Mouse (Mus musculus) embryonic facial prominence, embryonic 11.5 days (tissue): ENCODE data around the gene Fbxl18. TPM values are rescaled to one million over a fixed set of nuclear protein-coding genes. Genes with fewer than 3 reads are reported as not detected.
A peak's percentile ranks its signal among the peaks of the same experiment; 100 is the strongest.

Experiments
- ATAC-seq: fragments of 200-750 bp; cut with Nextera tagmentation; replicated peaks from 2 replicates; pipeline ENCODE4 v1.8.0; 2017; ENCODE audit warnings: low read depth; ENCODE audit not compliant: insufficient number of reproducible peaks, low FRiP score, low TSS enrichment
- DNase-seq: peaks from one replicate; pipeline ENCODE4 v3.0.0-alpha.2; 2015; ENCODE audit warnings: low spot score
- H3K27ac ChIP-seq: fragments of 300-500 bp; sonication (generic); replicated peaks from 2 replicates; pipeline ENCODE4 v1.5.1; 2014; ENCODE audit warnings: mild to moderate bottlenecking, low read depth, low read length, control low read depth
- H3K27me3 ChIP-seq: fragments of 300-500 bp; sonication (generic); 2 replicates; pipeline ENCODE4 v1.6.1; 2014; ENCODE audit warnings: mild to moderate bottlenecking, low read length, moderate library complexity, mixed read lengths; ENCODE audit not compliant: control insufficient read depth, insufficient read depth
- H3K36me3 ChIP-seq: fragments of 300-500 bp; sonication (generic); replicated peaks from 2 replicates; pipeline ENCODE4 v1.6.1; 2014; ENCODE audit warnings: low read depth, mild to moderate bottlenecking, low read length, moderate library complexity, mixed read lengths; ENCODE audit not compliant: control insufficient read depth, insufficient read depth
- H3K4me1 ChIP-seq: fragments of 300-500 bp; sonication (generic); 2 replicates; pipeline ENCODE4 v1.6.1; 2014; ENCODE audit warnings: low read length, mixed read lengths; ENCODE audit not compliant: control insufficient read depth, insufficient read depth
- H3K4me2 ChIP-seq: fragments of 300-500 bp; sonication (generic); 2 replicates; pipeline ENCODE4 v1.6.1; 2014; ENCODE audit warnings: low read depth, mild to moderate bottlenecking, control low read depth, low read length, moderate library complexity
- H3K4me3 ChIP-seq: fragments of 300-500 bp; sonication (generic); 2 replicates; pipeline ENCODE4 v1.5.1; 2014; ENCODE audit warnings: low read depth, low read length, control low read depth
- H3K9ac ChIP-seq: fragments of 300-500 bp; sonication (generic); replicated peaks from 2 replicates; pipeline ENCODE4 v1.6.1; 2014; ENCODE audit warnings: mild to moderate bottlenecking, control low read depth, low read length
- H3K9me3 ChIP-seq: fragments of 300-500 bp; sonication (generic); replicated peaks from 2 replicates; pipeline ENCODE4 v1.6.1; 2016; ENCODE audit warnings: mild to moderate bottlenecking, low read length, inconsistent platforms, mixed read lengths; ENCODE audit not compliant: control insufficient read depth
- WGBS: fragments of 180-500 bp; shearing (Covaris S2); extraction: QIAGEN DNeasy Blood & Tissue Kit; methylation state at CpG from one replicate; pipeline ENCODE4 v1.1.7; 2014; 5-methylcytosine and 5-hydroxymethylcytosine counted together
- polyA plus RNA-seq: library from polyadenylated mRNA; unstranded; fragments of >200 nt; fragmentation: Nextera tagmentation; extraction: Ambion mirVana; gene quantifications from 2 replicates; pipeline ENCODE4 v1.2.1, GENCODE M21; 2014

Gene Fbxl18
- polyA plus RNA-seq, 1 experiment from 2014 or later, result 7.6 TPM

DNA sequence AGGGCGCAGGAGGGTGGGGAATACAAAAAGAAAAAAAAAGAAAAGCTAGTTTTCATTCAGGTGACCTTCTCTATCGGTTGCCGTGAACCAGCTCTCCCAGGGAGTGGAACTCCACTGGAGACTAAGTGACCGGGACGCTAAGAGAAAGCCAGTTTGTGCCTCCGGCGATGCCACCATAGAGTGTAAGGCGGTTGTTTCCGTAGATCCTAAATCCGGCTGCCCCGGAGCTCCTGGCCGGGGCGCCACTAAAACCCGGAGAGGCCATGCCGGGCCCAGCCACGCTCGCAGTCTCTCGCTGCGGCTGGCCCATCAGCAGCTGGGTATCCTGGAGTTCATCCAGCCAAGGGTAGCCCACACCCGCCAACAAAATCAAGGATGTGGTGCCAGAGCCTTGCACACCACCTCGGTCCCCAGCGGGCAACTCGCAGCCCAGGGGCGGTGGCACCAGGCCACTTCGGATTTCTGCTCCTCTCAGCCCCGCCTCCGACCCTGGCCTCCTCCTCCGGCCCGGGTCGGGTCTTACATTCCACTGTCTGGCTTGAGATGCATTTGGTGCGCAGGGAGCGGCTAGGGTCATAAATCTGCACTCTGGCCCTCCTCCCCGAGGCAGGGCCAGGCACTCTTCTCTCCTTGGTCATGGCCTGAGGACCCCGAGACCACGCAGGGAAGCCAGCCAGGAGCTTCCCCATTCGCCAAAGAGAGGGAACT is 73.8 kb downstream of the Fbxl18 start:
- peak overlapping the region; percentile 86 for H3K4me2 ChIP-seq
- DNase-seq (peak; percentile 85), ATAC-seq (peak; percentile 9)
- H3K27ac ChIP-seq, result peak overlapping the region; percentile 100
- H3K27me3 ChIP-seq, result no peaks in the 10 kb centered on the region
- peaks cover 10% of the 10 kb centered on the region for H3K4me1 ChIP-seq
- 0% methylated on average over 36 of the region's 36 CpGs for WGBS
- H3K9ac ChIP-seq, result peak overlapping the region; percentile 97
- H3K36me3 ChIP-seq, result no peaks in the 10 kb centered on the region
- peak overlapping the region; percentile 98 for H3K4me3 ChIP-seq
- no peaks in the 10 kb centered on the region for H3K9me3 ChIP-seq

DNA sequence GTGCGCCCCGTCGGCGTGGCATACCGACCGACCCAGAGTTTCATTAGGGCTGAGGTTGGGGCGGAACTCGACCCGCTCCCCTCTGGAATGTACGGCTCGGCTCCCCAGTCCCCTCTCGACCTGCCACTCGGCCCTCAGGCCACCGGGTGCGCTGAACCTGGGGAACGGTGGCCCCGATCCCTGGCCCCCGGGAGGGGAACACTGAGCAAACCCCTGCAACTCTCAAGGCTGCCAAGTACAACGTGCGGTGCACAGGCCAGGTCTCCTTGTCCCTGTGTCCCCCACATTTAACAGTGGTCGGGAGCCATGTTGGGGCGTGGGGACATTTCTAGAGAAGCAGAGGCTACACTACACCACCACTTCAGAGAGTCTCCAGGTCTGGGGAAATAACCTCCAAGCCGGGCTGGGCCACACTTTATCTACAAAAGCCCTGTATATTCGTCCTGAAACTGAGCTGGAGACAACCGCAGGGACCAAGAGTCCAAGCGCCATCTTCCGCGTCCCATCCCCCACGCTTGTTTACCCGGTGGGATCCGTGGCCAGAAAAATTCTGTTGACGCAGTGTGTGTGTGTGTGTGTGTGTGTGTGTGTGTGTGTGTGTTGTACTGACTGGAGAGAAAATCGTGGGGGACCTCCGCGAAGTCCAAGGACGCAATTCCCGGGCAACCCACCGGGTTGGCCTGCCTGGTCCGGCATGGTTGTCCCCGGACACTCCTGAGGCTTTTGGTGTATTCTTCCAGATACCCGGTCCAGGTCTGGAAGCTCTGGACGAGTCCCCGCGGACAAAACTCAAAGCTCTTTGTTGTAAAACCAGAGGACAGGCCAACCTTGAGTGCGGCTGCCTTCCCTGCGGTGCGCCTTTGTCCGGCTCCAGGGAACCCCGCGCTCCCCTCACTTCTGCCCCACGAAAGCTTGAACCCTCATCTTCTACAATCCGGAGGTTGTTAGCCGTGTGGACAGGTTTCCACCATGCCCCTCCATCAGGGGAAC is 74.7 kb downstream of the Fbxl18 start:
- WGBS, result under 1% methylated on average over 53 of the region's 53 CpGs
- H3K4me1 ChIP-seq, result peaks cover 10% of the 10 kb centered on the region
- DNase-seq, result peak; percentile 75

DNA sequence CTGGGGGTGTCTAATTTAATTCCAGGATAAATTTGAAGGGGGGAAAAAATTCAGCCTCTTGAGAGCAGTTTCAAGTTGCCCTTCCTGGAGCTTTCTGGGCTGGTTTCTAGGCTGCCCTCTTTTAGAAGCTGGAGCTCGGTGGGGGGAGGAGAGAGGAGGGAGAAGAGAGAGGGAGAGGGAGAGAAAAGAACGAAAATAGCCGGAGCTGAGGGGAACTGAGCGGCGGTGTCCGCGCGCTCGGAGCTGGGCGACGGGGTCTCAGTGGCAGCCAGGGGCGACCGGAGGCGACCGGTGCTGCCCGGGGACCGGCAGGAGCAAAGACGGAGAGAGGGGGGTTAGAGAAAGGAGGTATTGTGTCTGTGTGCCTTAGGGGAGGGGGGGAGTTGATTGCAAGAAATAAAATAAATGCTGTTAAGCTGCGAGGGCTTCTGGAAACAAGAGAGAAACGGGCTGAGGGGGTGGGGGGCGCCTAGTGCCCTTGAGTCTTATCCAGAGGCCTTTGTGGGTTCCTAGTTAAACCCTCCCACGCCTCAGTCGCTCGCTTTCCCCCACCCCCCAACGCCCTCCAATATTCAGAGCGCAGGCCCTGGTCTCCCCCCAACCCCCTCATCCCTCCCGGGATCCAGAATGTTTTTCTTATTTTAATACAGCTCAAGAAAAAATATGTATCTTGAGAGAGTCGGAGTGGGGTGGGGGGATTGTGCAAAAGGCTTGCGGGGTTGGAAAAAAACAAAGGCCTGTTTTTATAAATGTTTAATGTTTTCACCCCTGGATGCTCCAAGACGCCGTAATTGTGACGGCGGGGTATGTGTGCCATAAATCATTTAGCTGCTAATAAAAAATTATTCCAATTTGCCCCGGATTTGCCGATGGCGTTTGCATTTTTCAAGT is 75.6 kb downstream of the Fbxl18 start:
- ATAC-seq (no peak), DNase-seq (peak; percentile 92)
- peak overlapping the region; percentile 100 for H3K27ac ChIP-seq
- peak overlapping the region; percentile 98 for H3K4me3 ChIP-seq
- H3K36me3 ChIP-seq, result no peaks in the 10 kb centered on the region
- WGBS, result under 1% methylated on average over 36 of the region's 36 CpGs
- no peaks in the 10 kb centered on the region for H3K9me3 ChIP-seq
- H3K27me3 ChIP-seq, result no peaks in the 10 kb centered on the region
- H3K4me1 ChIP-seq, result peaks cover 8% of the 10 kb centered on the region
- peak overlapping the region; percentile 86 for H3K4me2 ChIP-seq
- H3K9ac ChIP-seq, result peak overlapping the region; percentile 97

More for the DNA sequence above, 74.7 kb downstream of the Fbxl18 start:
- Histone ChIP-seq H3K9me3 (no peaks in the 10 kb centered on the region), H3K4me3 (peak overlapping the region; percentile 98), H3K9ac (peak overlapping the region; percentile 97), H3K27ac (peak overlapping the region; percentile 100), H3K27me3 (no peaks in the 10 kb centered on the region), H3K4me2 (peak overlapping the region; percentile 86), H3K36me3 (no peaks in the 10 kb centered on the region)
- ATAC-seq, result no peak

DNA sequence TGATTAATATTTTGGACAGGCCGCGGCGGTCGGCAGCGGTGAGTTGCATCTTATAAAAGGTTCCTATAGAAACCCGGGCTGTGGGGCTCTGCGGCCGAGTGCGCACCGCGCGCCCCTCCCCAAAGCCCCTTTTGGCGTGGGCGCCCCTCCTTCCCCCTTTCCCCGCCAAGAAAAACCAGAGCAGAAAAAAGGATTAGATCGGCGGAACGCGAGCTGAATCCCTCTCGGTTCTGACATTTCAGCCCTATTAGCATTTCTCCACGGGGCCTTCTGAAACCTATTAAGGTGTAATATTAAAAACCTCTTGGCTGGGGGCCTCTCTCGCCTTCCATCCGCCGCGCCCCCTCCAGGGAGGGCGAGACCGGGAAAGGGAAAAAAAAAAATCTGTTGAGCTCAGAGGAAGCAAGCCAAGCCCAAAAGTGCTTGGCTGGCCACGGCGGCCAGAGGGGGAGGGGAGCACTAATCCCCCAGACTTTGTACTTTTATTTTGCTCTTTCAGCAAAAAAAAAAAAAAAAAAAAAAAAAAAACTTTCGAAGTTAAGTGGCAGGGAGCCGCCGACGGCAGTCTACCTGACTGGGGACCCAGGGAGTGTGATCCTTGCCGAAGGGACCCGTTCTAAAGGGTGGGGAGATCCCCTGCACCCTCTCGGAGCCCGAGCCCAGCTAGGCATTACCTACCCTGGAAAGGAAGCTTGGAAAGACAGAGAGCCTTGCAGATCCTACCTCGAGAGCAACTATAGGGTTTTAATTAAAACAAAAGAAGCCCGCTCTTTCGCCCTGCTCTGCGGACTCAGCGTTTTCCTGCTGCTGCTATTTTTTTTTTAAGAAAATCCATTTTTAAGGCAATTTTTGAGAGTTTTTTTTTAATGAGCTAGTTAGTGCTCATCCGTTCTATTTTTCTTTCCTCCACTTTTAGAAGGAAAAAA is 76.5 kb downstream of the Fbxl18 start:
- Histone ChIP-seq H3K36me3 (no peaks in the 10 kb centered on the region), H3K4me3 (peak overlapping the region; percentile 98), H3K4me1 (peaks cover under 1% of the 10 kb centered on the region; the same call in 1 of the 2 replicates), H3K4me2 (peak overlapping the region; percentile 86), H3K27me3 (no peaks in the 10 kb centered on the region), H3K9ac (peak overlapping the region; percentile 97), H3K9me3 (no peaks in the 10 kb centered on the region), H3K27ac (peak overlapping the region; percentile 100)
- DNase-seq (peak; percentile 88), ATAC-seq (no peak)
- WGBS, result under 1% methylated on average over 43 of the region's 43 CpGs

DNA sequence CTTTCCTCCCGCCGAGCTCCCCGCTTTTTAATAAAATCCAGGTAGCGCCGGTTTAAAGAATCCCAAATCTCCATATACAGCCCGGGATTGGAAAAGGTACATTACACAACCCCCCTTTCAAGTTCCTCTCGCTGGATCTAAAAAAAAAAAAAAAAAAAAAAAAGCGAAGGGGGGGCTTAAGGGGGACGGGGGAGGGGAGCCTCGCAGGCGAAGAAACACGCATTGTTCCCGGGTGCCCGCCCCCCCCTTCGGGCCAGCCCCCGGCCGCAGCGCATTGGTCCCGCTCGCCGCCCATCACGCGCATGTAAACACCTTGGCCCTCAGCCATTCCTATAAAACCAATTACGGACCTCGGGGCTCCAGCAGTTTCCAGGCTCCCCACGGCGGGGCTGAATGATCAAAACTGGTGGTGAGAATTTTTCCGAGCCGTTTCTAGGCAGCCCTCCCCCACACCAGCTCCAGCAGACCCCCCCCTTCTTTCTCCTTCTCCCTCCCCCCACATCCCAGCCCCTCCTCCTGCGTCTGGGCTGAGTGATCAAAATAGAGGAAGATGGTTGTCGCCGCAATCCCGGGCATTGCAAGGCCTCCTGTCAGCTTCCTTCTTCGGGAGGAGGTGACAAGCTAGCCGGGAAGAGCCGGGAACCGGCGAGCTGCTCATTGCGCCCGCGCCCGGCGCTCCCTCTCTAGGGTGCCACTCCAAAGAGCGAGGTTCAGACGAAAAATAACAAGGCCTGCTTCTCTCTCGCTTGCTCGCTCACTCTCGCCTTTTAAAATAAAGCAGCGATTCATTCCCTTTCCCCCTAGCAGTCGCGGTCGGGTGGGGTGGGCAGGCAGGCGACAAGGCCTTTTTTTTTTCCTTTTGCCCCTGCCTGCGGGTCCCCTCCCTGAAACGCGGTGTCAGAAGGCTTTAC is 77.4 kb downstream of the Fbxl18 start, which contains the start of gene Tnrc18:
Gene Tnrc18 (minus strand): TSS at position 139 of the 911 bp plus-strand sequence.
- Histone ChIP-seq H3K27me3 (no peaks in the 10 kb centered on the region), H3K4me2 (peak within 1 kb of the TSS; percentile 93), H3K9me3 (no peaks in the 10 kb centered on the region), H3K36me3 (peaks cover 2% of the 10 kb centered on the region; the same call in 1 of the 2 replicates), H3K4me1 (peaks cover 8% of the 10 kb centered on the region), H3K9ac (peak within 1 kb of the TSS; percentile 100), H3K27ac (peak within 1 kb of the TSS; percentile 100), H3K4me3 (peak within 1 kb of the TSS; percentile 98)
- DNase-seq (peak; percentile 99), ATAC-seq (peak; percentile 73)
- WGBS, result under 1% methylated on average over 51 of the region's 56 CpGs
